ENCODE assay signal across 10 mouse cellular contexts in genomic region chr4:129855051-129855970, GRCm38 (mm10). TPM values are rescaled to one million over a fixed set of nuclear protein-coding genes. Genes with fewer than 3 reads are reported as not detected.
A peak's percentile ranks its signal among the peaks of the same experiment; 100 is the strongest.
DNase-seq lines count a peak whose midpoint lies in the region; ATAC-seq and TF ChIP-seq lines count a peak whose summit lies in the region.
"Had no signal": no experiment of that assay in that cellular context is flagged by ENCODE, and none has a peak within 500 bp of the region (broad histone marks: within the 10 kb centered on the region; RNA-seq: fewer than 3 reads in every experiment).

No protein-coding gene starts in this region.

- POLR2A ChIA-PET in Patski (lab: Charles Lee), result interaction anchor here (0.6 to 1.0 kb wide), 2 partner anchors 56 to 160 kb away, joined by 3 read pairs; no protein-coding TSS in a partner anchor

- ATAC-seq in heart, embryonic 12.5 days (ENCODE audit: insufficient number of reproducible peaks, low FRiP score), result no peak
- ATAC-seq in Patski, result no peak
- peak; percentile 23; the same call in 1 of the 2 replicates for ATAC-seq in intestine, postnatal 0 days

- peak overlapping the region; percentile 28; the same call in 1 of the 2 replicates for H3K27ac ChIP-seq in heart, embryonic 12.5 days (ENCODE audit: poor library complexity, severe bottlenecking)
- H3K27ac ChIP-seq in intestine, postnatal 0 days (ENCODE audit: low read depth, low read length), result no peak overlapping the region
- H3K27ac ChIP-seq in macrophage, result peak overlapping the region; percentile 70
- H3K27ac ChIP-seq in gastrocnemius, adult 2 months, result no peak overlapping the region

- no peak for DNase-seq in heart, postnatal 36 days
- DNase-seq in Patski (ENCODE audit: low read depth, low spot score), result peak; percentile 17
- DNase-seq in gastrocnemius, adult 2 months, result no peak
- no peak for DNase-seq in cerebellum, postnatal 14 days
- no peak for DNase-seq in gastrocnemius, adult 18-20 months (ENCODE audit: low spot score)
- DNase-seq: cerebellum, adult 18-20 months had no signal

- no peak for TF ChIP-seq CTCF in Patski (IDR thresholded peaks at IDR 0.05)
- no peak for TF ChIP-seq CTCF in intestine, postnatal 0 days (IDR thresholded peaks at IDR 0.05; ENCODE audit: low read depth)
- TF ChIP-seq CTCF in gastrocnemius, adult 2 months (IDR thresholded peaks at IDR 0.05), result no peak

- H3K4me3 ChIP-seq in heart, embryonic 12.5 days, result no peak overlapping the region
- no peak overlapping the region for H3K4me3 ChIP-seq in intestine, postnatal 0 days (ENCODE audit: low read depth, low read length)
- H3K4me3 ChIP-seq in macrophage (ENCODE audit: inconsistent target), result no peak overlapping the region
- H3K4me3 ChIP-seq in gastrocnemius, adult 2 months, result no peak overlapping the region

- intact Hi-C loops in heart, postnatal 36 days (cut with DNase I), result no loop called here
- intact Hi-C loops in gastrocnemius, adult 2 months (cut with DNase I), result no loop called here

- peaks cover 19% of the 10 kb centered on the region for H3K4me1 ChIP-seq in heart, embryonic 12.5 days (replicated peaks)
- no peaks in the 10 kb centered on the region for H3K4me1 ChIP-seq in intestine, postnatal 0 days (replicated peaks; ENCODE audit: control insufficient read depth, insufficient read depth, low read length)

- in situ Hi-C loops in Patski (cut with MboI; ENCODE audit: low pct_unique_long_range_greater_than_20kb), result no loop called here

- peaks cover 26% of the 10 kb centered on the region for H3K36me3 ChIP-seq in heart, embryonic 12.5 days
- peaks cover 7% of the 10 kb centered on the region for H3K36me3 ChIP-seq in intestine, postnatal 0 days (ENCODE audit: control insufficient read depth, insufficient read depth)
- no peaks in the 10 kb centered on the region for H3K36me3 ChIP-seq in macrophage (ENCODE audit: inconsistent target)

- peak overlapping the region; percentile 1; the same call in 1 of the 2 replicates for H3K4me2 ChIP-seq in heart, embryonic 12.5 days
- no peak overlapping the region for H3K4me2 ChIP-seq in intestine, postnatal 0 days (replicated peaks; ENCODE audit: low read depth)

- H3K9me3 ChIP-seq in heart, embryonic 12.5 days (replicated peaks), result no peaks in the 10 kb centered on the region
- no peaks in the 10 kb centered on the region for H3K9me3 ChIP-seq in intestine, postnatal 0 days (ENCODE audit: control insufficient read depth)

- CTCF ChIA-PET in Patski (lab: Charles Lee), result interaction anchor here (1.3 kb wide), 1 partner anchor 11 kb away, joined by 3 read pairs; no protein-coding TSS in a partner anchor

- H3K9ac ChIP-seq in heart, embryonic 12.5 days, result peak overlapping the region; percentile 6; the same call in 1 of the 2 replicates
- H3K9ac ChIP-seq in intestine, postnatal 0 days (ENCODE audit: low read depth, low read length), result no peak overlapping the region

- H3K79me2 ChIP-seq in macrophage (ENCODE audit: inconsistent target), result no peaks in the 10 kb centered on the region

- WGBS in heart, embryonic 12.5 days, result 40% methylated on average over 16 of the region's 16 CpGs
- WGBS in intestine, postnatal 0 days, result 47% methylated on average over 16 of the region's 16 CpGs
- 56% methylated on average over 16 of the region's 16 CpGs for WGBS in macrophage (ENCODE audit: missing documents)

- H3K27me3 ChIP-seq in heart, embryonic 12.5 days (replicated peaks), result no peaks in the 10 kb centered on the region
- H3K27me3 ChIP-seq in Patski, result no peaks in the 10 kb centered on the region
- H3K27me3 ChIP-seq in intestine, postnatal 0 days (replicated peaks; ENCODE audit: control insufficient read depth, insufficient read depth, low read length), result no peaks in the 10 kb centered on the region
- H3K27me3 ChIP-seq: CH12.LX had no signal

RNA-seq across cellular contexts. Expression of gene Ptp4a2, which starts 44.3 kb away (rescaled TPM):
- 372 and 428 TPM in 2 replicates for polyA plus RNA-seq in heart, embryonic 12.5 days (2016; fragmentation: Nextera tagmentation; extraction: Ambion mirVana)
- total RNA-seq in heart, postnatal 36 days (2021), result 100 to 1,000 TPM; 203 to 210 TPM
- polyA plus RNA-seq in Patski (2021) (92.4 TPM), macrophage (2018) (220 to 982 TPM (median 230 TPM) in 3 replicates)
- polyA plus RNA-seq in intestine, postnatal 0 days (2015; fragmentation: Nextera tagmentation; extraction: Ambion mirVana), result 321 and 331 TPM in 2 replicates
- total RNA-seq in macrophage (2018; cell fraction: chromatin; rRNA removed), result 100 to 1,000 TPM in 15 of 26 experiments, 10 to 100 TPM in 11; 46.4 to 227 (median 119) TPM
- total RNA-seq in macrophage (2018; cell fraction: cytosol; rRNA removed), result 100 to 1,000 TPM; 226 to 449 (median 347) TPM
- total RNA-seq in macrophage (2018; cell fraction: nucleus; rRNA removed), result 100 to 1,000 TPM; 100 to 894 (median 218) TPM
- 100 to 1,000 TPM; 569 to 658 TPM for total RNA-seq in gastrocnemius, adult 2 months (2021)
- 100 to 1,000 TPM; 600 to 670 TPM for total RNA-seq in gastrocnemius, adult 18-20 months (2021)

Comparison
In these comparisons a context has a peak if more than half of its experiments do, and no peak if none do; other contexts are left out.
1. H3K27ac ChIP-seq: peak in heart, embryonic 12.5 days (single experiment) and macrophage (single experiment); none in intestine, postnatal 0 days (single experiment) and gastrocnemius, adult 2 months (single experiment).